Comparison of ENCODE assay signal across 23 mouse cellular contexts in genomic region chr4:150850893-150851292, GRCm38 (mm10). TPM values are rescaled to one million over a fixed set of nuclear protein-coding genes. Genes with fewer than 3 reads are reported as not detected.
A peak's percentile ranks its signal among the peaks of the same experiment; 100 is the strongest.
DNase-seq lines count a peak whose midpoint lies in the region; ATAC-seq and TF ChIP-seq lines count a peak whose summit lies in the region.
"Had no signal": no experiment of that assay in that cellular context is flagged by ENCODE, and none has a peak within 500 bp of the region (broad histone marks: within the 10 kb centered on the region; RNA-seq: fewer than 3 reads in every experiment).

No protein-coding gene starts in this region.

- no peak for TF ChIP-seq EP300 in lung, postnatal 0 days (IDR thresholded peaks at IDR 0.05)

- no peak overlapping the region for H3K4me3 ChIP-seq in intestine, postnatal 0 days (ENCODE audit: low read depth, low read length)
- no peak overlapping the region for H3K4me3 ChIP-seq in intestine, embryonic 16.5 days (ENCODE audit: low read length)
- H3K4me3 ChIP-seq in kidney, embryonic 15.5 days (replicated peaks), result no peak overlapping the region
- H3K4me3 ChIP-seq in lung, postnatal 0 days (ENCODE audit: low read depth, low read length), result no peak overlapping the region
- no peak overlapping the region for H3K4me3 ChIP-seq in forebrain, embryonic 12.5 days (replicated peaks)
- H3K4me3 ChIP-seq: embryonic facial prominence, embryonic 12.5 days; forebrain, embryonic 13.5 days; heart, adult 2 months; heart, embryonic 15.5 days; hindbrain, embryonic 10.5 days had no signal

- H3K36me3 ChIP-seq in intestine, postnatal 0 days (ENCODE audit: control insufficient read depth, insufficient read depth), result no peaks in the 10 kb centered on the region
- H3K36me3 ChIP-seq in intestine, embryonic 16.5 days (ENCODE audit: control insufficient read depth, insufficient read depth, low read length), result no peaks in the 10 kb centered on the region
- no peaks in the 10 kb centered on the region for H3K36me3 ChIP-seq in kidney, embryonic 15.5 days
- H3K36me3 ChIP-seq in lung, postnatal 0 days (ENCODE audit: insufficient read depth, low read length), result no peaks in the 10 kb centered on the region
- H3K36me3 ChIP-seq in forebrain, embryonic 12.5 days (replicated peaks), result no peaks in the 10 kb centered on the region
- H3K36me3 ChIP-seq: embryonic facial prominence, embryonic 12.5 days; G1E; heart, embryonic 15.5 days; hindbrain, embryonic 10.5 days had no signal

- no peaks in the 10 kb centered on the region for H3K9me3 ChIP-seq in intestine, postnatal 0 days (ENCODE audit: control insufficient read depth)
- no peaks in the 10 kb centered on the region for H3K9me3 ChIP-seq in intestine, embryonic 16.5 days (ENCODE audit: control insufficient read depth, low read length)
- H3K9me3 ChIP-seq in kidney, embryonic 15.5 days (replicated peaks), result no peaks in the 10 kb centered on the region
- no peaks in the 10 kb centered on the region for H3K9me3 ChIP-seq in lung, postnatal 0 days (ENCODE audit: low read length)
- H3K9me3 ChIP-seq in forebrain, embryonic 12.5 days, result no peaks in the 10 kb centered on the region
- H3K9me3 ChIP-seq: embryonic facial prominence, embryonic 12.5 days; forebrain, embryonic 13.5 days; heart, embryonic 15.5 days; hindbrain, embryonic 10.5 days had no signal

- WGBS in intestine, postnatal 0 days, result 47% methylated on average over 4 of the region's 4 CpGs
- WGBS in intestine, embryonic 16.5 days, result 78% methylated on average over 4 of the region's 4 CpGs
- 89% methylated on average over 4 of the region's 4 CpGs for WGBS in kidney, embryonic 15.5 days
- WGBS in lung, postnatal 0 days, result 77% methylated on average over 4 of the region's 4 CpGs
- 93% methylated on average over 4 of the region's 4 CpGs for WGBS in forebrain, embryonic 12.5 days

- peak; percentile 71 to 78 for DNase-seq in kidney, adult 8-10 months
- no peak for DNase-seq in lung, postnatal 0 days (ENCODE audit: low spot score)
- DNase-seq in lung, postnatal 36 days, result no peak
- DNase-seq in cerebellum, adult 9-10 months, result no peak
- DNase-seq: adrenal gland, postnatal 10 days; B cell, adult 2 months; cerebellum, adult 11 months; cerebellum, adult 8-10 months; forebrain, postnatal 0 days; gastrocnemius, postnatal 14 days; heart, adult 2 months; heart, postnatal 14 days had no signal

- no peak for ATAC-seq in intestine, postnatal 0 days
- no peak for ATAC-seq in intestine, embryonic 16.5 days
- no peak for ATAC-seq in kidney, embryonic 15.5 days (replicated peaks; ENCODE audit: low FRiP score)
- no peak for ATAC-seq in lung, postnatal 0 days
- ATAC-seq in forebrain, embryonic 12.5 days (ENCODE audit: low FRiP score), result no peak
- ATAC-seq: CD4-positive, CD25-positive, alpha-beta regulatory T cell, adult 4 months; forebrain, embryonic 13.5 days; forebrain, postnatal 0 days had no signal

- 0 out of 2 replicates have a peak, but pooled peaks cover 3% of the 10 kb centered on the region for H3K4me1 ChIP-seq in intestine, postnatal 0 days (replicated peaks; ENCODE audit: control insufficient read depth, insufficient read depth, low read length)
- peaks cover 7% of the 10 kb centered on the region; the same call in 1 of the 2 replicates for H3K4me1 ChIP-seq in intestine, embryonic 16.5 days (ENCODE audit: control insufficient read depth, insufficient read depth, low read length)
- peaks cover 25% of the 10 kb centered on the region for H3K4me1 ChIP-seq in kidney, embryonic 15.5 days
- H3K4me1 ChIP-seq in lung, postnatal 0 days (ENCODE audit: insufficient read depth, low read depth, low read length), result no peaks in the 10 kb centered on the region
- peaks cover 18% of the 10 kb centered on the region for H3K4me1 ChIP-seq in forebrain, embryonic 12.5 days
- H3K4me1 ChIP-seq: embryonic facial prominence, embryonic 12.5 days had no signal

- no peak overlapping the region for H3K9ac ChIP-seq in intestine, postnatal 0 days (ENCODE audit: low read depth, low read length)
- no peak overlapping the region for H3K9ac ChIP-seq in intestine, embryonic 16.5 days (ENCODE audit: low read depth, low read length)
- H3K9ac ChIP-seq in kidney, embryonic 15.5 days, result no peak overlapping the region
- H3K9ac ChIP-seq in lung, postnatal 0 days (replicated peaks; ENCODE audit: low read depth), result no peak overlapping the region
- H3K9ac ChIP-seq in forebrain, embryonic 12.5 days, result no peak overlapping the region
- H3K9ac ChIP-seq: embryonic facial prominence, embryonic 12.5 days; forebrain, embryonic 13.5 days; forebrain, postnatal 0 days; heart, embryonic 15.5 days had no signal

- H3K4me2 ChIP-seq in intestine, postnatal 0 days (replicated peaks; ENCODE audit: low read depth), result no peak overlapping the region
- no peak overlapping the region for H3K4me2 ChIP-seq in intestine, embryonic 16.5 days (ENCODE audit: low read depth, low read length)
- H3K4me2 ChIP-seq in kidney, embryonic 15.5 days, result no peak overlapping the region
- H3K4me2 ChIP-seq in lung, postnatal 0 days (replicated peaks; ENCODE audit: low read depth, low read length), result no peak overlapping the region
- no peak overlapping the region for H3K4me2 ChIP-seq in forebrain, embryonic 12.5 days
- H3K4me2 ChIP-seq: embryonic facial prominence, embryonic 12.5 days; forebrain, embryonic 13.5 days; heart, embryonic 11.5 days; heart, embryonic 15.5 days had no signal

- TF ChIP-seq CTCF in intestine, postnatal 0 days (IDR thresholded peaks at IDR 0.05; ENCODE audit: low read depth), result no peak
- no peak for TF ChIP-seq CTCF in lung, postnatal 0 days (IDR thresholded peaks at IDR 0.05)

- H3K27me3 ChIP-seq in intestine, postnatal 0 days (replicated peaks; ENCODE audit: control insufficient read depth, insufficient read depth, low read length), result no peaks in the 10 kb centered on the region
- no peaks in the 10 kb centered on the region for H3K27me3 ChIP-seq in intestine, embryonic 16.5 days (replicated peaks; ENCODE audit: control insufficient read depth, insufficient read depth, low read length)
- H3K27me3 ChIP-seq in kidney, embryonic 15.5 days, result no peaks in the 10 kb centered on the region
- no peaks in the 10 kb centered on the region for H3K27me3 ChIP-seq in lung, postnatal 0 days (replicated peaks; ENCODE audit: insufficient read depth, low read length)
- peaks cover 20% of the 10 kb centered on the region for H3K27me3 ChIP-seq in forebrain, embryonic 12.5 days
- H3K27me3 ChIP-seq: embryonic facial prominence, embryonic 12.5 days; heart, embryonic 15.5 days had no signal

- H3K27ac ChIP-seq in intestine, postnatal 0 days (ENCODE audit: low read depth, low read length), result peak overlapping the region; percentile 50; the same call in 1 of the 2 replicates
- no peak overlapping the region for H3K27ac ChIP-seq in intestine, embryonic 16.5 days (ENCODE audit: low read length)
- no peak overlapping the region for H3K27ac ChIP-seq in kidney, embryonic 15.5 days
- 0 out of 2 replicates have a peak overlapping the region, but pooled peaks have one; percentile 32 for H3K27ac ChIP-seq in lung, postnatal 0 days (ENCODE audit: low read length)
- no peak overlapping the region for H3K27ac ChIP-seq in forebrain, embryonic 12.5 days
- H3K27ac ChIP-seq: embryonic facial prominence, embryonic 12.5 days; forebrain, embryonic 13.5 days; heart, embryonic 15.5 days; hindbrain, embryonic 10.5 days had no signal

RNA-seq across cellular contexts. Expression of gene Errfi1, which starts 2.8 kb away (rescaled TPM):
- 27.2 and 27.7 TPM in 2 replicates for polyA plus RNA-seq in intestine, postnatal 0 days (2015; fragmentation: Nextera tagmentation; extraction: Ambion mirVana)
- polyA plus RNA-seq in intestine, embryonic 16.5 days (2015; fragmentation: Nextera tagmentation; extraction: Ambion mirVana), result 28.0 and 28.2 TPM in 2 replicates
- 29.3 and 34.2 TPM in 2 replicates for polyA plus RNA-seq in kidney, embryonic 15.5 days (2015; fragmentation: Nextera tagmentation; extraction: Ambion mirVana)
- polyA plus RNA-seq in lung, postnatal 0 days (2015; fragmentation: Nextera tagmentation; extraction: Ambion mirVana), result 104 and 106 TPM in 2 replicates
- polyA plus RNA-seq in forebrain, embryonic 12.5 days (2016; fragmentation: Nextera tagmentation; extraction: Ambion mirVana), result 16.5 and 17.2 TPM in 2 replicates
- polyA plus RNA-seq: G1E had no signal

Comparison
In these comparisons a context has a peak if more than half of its experiments do, and no peak if none do; other contexts are left out.
1. H3K27ac ChIP-seq: peak in intestine, postnatal 0 days (single experiment) and lung, postnatal 0 days (single experiment); none in intestine, embryonic 16.5 days (single experiment), kidney, embryonic 15.5 days (single experiment) and forebrain, embryonic 12.5 days (single experiment).
2. DNase-seq: peak in kidney, adult 8-10 months (2 of 2); none in lung, postnatal 0 days (single experiment), lung, postnatal 36 days (single experiment) and cerebellum, adult 9-10 months (single experiment).